Mouse (Mus musculus) cerebellum, adult 18-20 months (tissue): ENCODE results near the gene Sgca.
"Not testable (repeated sequence)": the region's sequence is repeated elsewhere in the genome, so short reads cannot be mapped to it uniquely, and the experiment has no call there.

Experiments used
- DNase-seq, 2 experiments: peaks; one replicate each; pipeline ENCODE4 v3.0.0; 2021

The Sgca gene

GRCm38 (mm10) chr11:94986435-94986834, 10.3 kb upstream of the Sgca start:
- DNase-seq = no peak

GRCm38 (mm10) chr11:94985822-94986221, 9.7 kb upstream of the Sgca start:
- peak in 1 of 2 experiments; percentile 10 for DNase-seq

- DNase-seq = no peak
Observed at GRCm38 (mm10) chr11:94985140-94985539, 9.0 kb upstream of the Sgca start.

- DNase-seq = no peak
Observed at GRCm38 (mm10) chr11:94979462-94980179, 3.5 kb upstream of the Sgca start.

GRCm38 (mm10) chr11:94978947-94979346, 2.8 kb upstream of the Sgca start:
- DNase-seq = peak; percentile 97 to 99

- DNase-seq = peak in 1 of 2 experiments; percentile 29
Observed at GRCm38 (mm10) chr11:94978178-94978915, 2.2 kb upstream of the Sgca start.

- DNase-seq = peak in 1 of 2 experiments; percentile 19
Observed at GRCm38 (mm10) chr11:94974951-94975350, 1.2 kb downstream of the Sgca start.

- DNase-seq = no peak
Observed at GRCm38 (mm10) chr11:94973313-94973712, 2.8 kb downstream of the Sgca start.

GRCm38 (mm10) chr11:94972887-94973286, 3.2 kb downstream of the Sgca start:
- DNase-seq = peak in 1 of 2 experiments; percentile 19

- DNase-seq = peak; percentile 56 to 63
Observed at GRCm38 (mm10) chr11:94971895-94972615, 4.1 kb downstream of the Sgca start.

- peak; percentile 61 to 78 for DNase-seq
Observed at GRCm38 (mm10) chr11:94970210-94970943, 5.8 kb downstream of the Sgca start.

GRCm38 (mm10) chr11:94969709-94970108, 6.4 kb downstream of the Sgca start:
- DNase-seq = not testable (repeated sequence)

GRCm38 (mm10) chr11:94968187-94968586, 7.9 kb downstream of the Sgca start:
- DNase-seq = no peak

- no peak for DNase-seq
Observed at GRCm38 (mm10) chr11:94967419-94967818, 8.7 kb downstream of the Sgca start, which contains the start of gene Hils1. TSS of gene Hils1 (plus strand) at chr11:94967593.

GRCm38 (mm10) chr11:94962534-94963101, 13.5 kb downstream of the Sgca start:
- DNase-seq = no peak

- DNase-seq = peak; percentile 53 to 54
Observed at GRCm38 (mm10) chr11:94958065-94958858, 17.9 kb downstream of the Sgca start.

- no peak for DNase-seq
Observed at GRCm38 (mm10) chr11:94957693-94958064, 18.4 kb downstream of the Sgca start.

- DNase-seq = no peak
Observed at GRCm38 (mm10) chr11:94955103-94955502, 21.0 kb downstream of the Sgca start.

- DNase-seq = no peak
Observed at GRCm38 (mm10) chr11:94952169-94952568, 24.0 kb downstream of the Sgca start.

- DNase-seq = no peak
Observed at GRCm38 (mm10) chr11:94945236-94945635, 30.9 kb downstream of the Sgca start.

- no peak for DNase-seq
Observed at GRCm38 (mm10) chr11:94944295-94944694, 31.8 kb downstream of the Sgca start.
